Mouse (Mus musculus): ENCODE measurements around the gene Nme7.
A peak's percentile ranks its signal among the peaks of the same experiment; 100 is the strongest.

Nme7 gene

GRCm38 (mm10) chr1:164320731-164321130, 16.8 kb downstream of the Nme7 start:
- DNase-seq, result no peak

GRCm38 (mm10) chr1:164321408-164321807, 17.5 kb downstream of the Nme7 start:
- no peak for DNase-seq

GRCm38 (mm10) chr1:164322987-164323650, 19.2 kb downstream of the Nme7 start:
- DNase-seq, result no peak

GRCm38 (mm10) chr1:164324221-164324620, 20.3 kb downstream of the Nme7 start:
- no peak for DNase-seq

GRCm38 (mm10) chr1:164324878-164325277, 21.0 kb downstream of the Nme7 start:
- no peak for DNase-seq

GRCm38 (mm10) chr1:164326600-164327155, 22.8 kb downstream of the Nme7 start:
- no peak for DNase-seq

GRCm38 (mm10) chr1:164327764-164328163, 23.8 kb downstream of the Nme7 start:
- DNase-seq, result no peak

GRCm38 (mm10) chr1:164332559-164332958, 28.6 kb downstream of the Nme7 start:
- DNase-seq, result no peak

GRCm38 (mm10) chr1:164335435-164335834, 31.5 kb downstream of the Nme7 start:
- no peak for DNase-seq

- DNase-seq, result no peak
These were observed 31.9 kb downstream of the Nme7 start for GRCm38 (mm10) chr1:164335846-164336245.

GRCm38 (mm10) chr1:164342161-164342560, 38.2 kb downstream of the Nme7 start:
- no peak for DNase-seq

GRCm38 (mm10) chr1:164353443-164353842, 49.5 kb downstream of the Nme7 start:
- DNase-seq, result no peak

- DNase-seq, result no peak
These were observed 54.1 kb downstream of the Nme7 start for GRCm38 (mm10) chr1:164357995-164358394.

- no peak for DNase-seq
These were observed 58.1 kb downstream of the Nme7 start for GRCm38 (mm10) chr1:164361997-164362396.

- DNase-seq, result peak; percentile 54
These were observed 62.5 kb downstream of the Nme7 start for GRCm38 (mm10) chr1:164366156-164367128.

GRCm38 (mm10) chr1:164368152-164368551, 64.2 kb downstream of the Nme7 start:
- no peak for DNase-seq

- DNase-seq, result no peak
These were observed 65.9 kb downstream of the Nme7 start for GRCm38 (mm10) chr1:164369781-164370180.

GRCm38 (mm10) chr1:164373029-164373428, 69.1 kb downstream of the Nme7 start:
- no peak for DNase-seq

GRCm38 (mm10) chr1:164374020-164374419, 70.1 kb downstream of the Nme7 start:
- DNase-seq, result no peak

GRCm38 (mm10) chr1:164375626-164376025, 71.7 kb downstream of the Nme7 start:
- DNase-seq, result no peak

GRCm38 (mm10) chr1:164376761-164377487, 73.0 kb downstream of the Nme7 start:
- DNase-seq, result no peak

- DNase-seq, result no peak
These were observed 79.7 kb downstream of the Nme7 start for GRCm38 (mm10) chr1:164383621-164384020.

GRCm38 (mm10) chr1:164384354-164384753, 80.4 kb downstream of the Nme7 start:
- no peak for DNase-seq
